ENCODE assay signal across 23 mouse cellular contexts in the genomic region with DNA sequence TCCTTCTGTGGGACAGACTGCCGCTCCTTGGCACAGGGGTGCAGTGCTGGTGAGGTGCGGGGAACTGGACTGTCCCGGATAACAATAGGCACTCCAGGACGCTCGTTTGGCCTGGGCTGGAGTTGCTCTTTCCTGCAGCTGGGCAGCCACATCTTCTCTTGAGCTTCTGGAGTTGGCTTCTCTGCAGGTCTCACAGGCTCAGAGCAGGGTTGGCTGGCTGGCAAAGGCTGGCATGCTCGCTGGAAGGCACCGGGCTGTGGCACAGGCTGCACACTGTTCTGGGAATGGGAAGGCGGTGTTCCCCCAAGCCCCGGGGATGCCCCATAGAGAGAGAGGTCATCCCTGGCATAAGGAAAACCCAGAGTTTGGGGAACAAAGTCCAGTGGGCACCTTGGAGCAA. TPM values are rescaled to one million over a fixed set of nuclear protein-coding genes. Genes with fewer than 3 reads are reported as not detected.
"Had no signal": no experiment of that assay in that cellular context is flagged by ENCODE, and none has a peak within 500 bp of the region (broad histone marks: within the 10 kb centered on the region; RNA-seq: fewer than 3 reads in every experiment).

No protein-coding gene starts in this region.

- DNase-seq: kidney, adult 2 months; kidney, postnatal 14 days; layer of hippocampus, adult 9-11 months; lung, adult 18-20 months; retina, postnatal 1 day; right cerebral cortex, postnatal 4 days; spleen, adult 18-20 months; thymus, postnatal 36 days had no signal

- H3K27ac ChIP-seq: intestine, embryonic 15.5 days; kidney, embryonic 15.5 days; limb, embryonic 13.5 days; liver, embryonic 14.5 days; neural tube, embryonic 13.5 days had no signal

- H3K9me3 ChIP-seq: intestine, embryonic 15.5 days; kidney, embryonic 15.5 days; limb, embryonic 13.5 days; neural tube, embryonic 13.5 days had no signal

- ATAC-seq: intestine, embryonic 15.5 days; midbrain, embryonic 16.5 days had no signal

- H3K4me3 ChIP-seq: intestine, embryonic 15.5 days; kidney, embryonic 15.5 days; limb, embryonic 13.5 days; neural tube, embryonic 13.5 days had no signal

- H3K27me3 ChIP-seq: intestine, embryonic 15.5 days; kidney, embryonic 15.5 days; limb, embryonic 13.5 days had no signal

RNA-seq across cellular contexts. Expression of a gene that starts 21.3 kb away (rescaled TPM):
- total RNA-seq: layer of hippocampus, postnatal 36 days; left cerebral cortex, adult 8-10 months; left cerebral cortex, postnatal 25 days; liver, adult 2 months had no signal
- polyA plus RNA-seq: intestine, embryonic 15.5 days; kidney, adult 2 months; kidney, embryonic 15.5 days; large intestine, adult 2 months; limb, embryonic 13.5 days; liver, adult 2 months; liver, embryonic 14.5 days; lung, embryonic 16.5 days; midbrain, embryonic 11.5 days; midbrain, embryonic 16.5 days; neural tube, embryonic 13.5 days; stomach, embryonic 14.5 days; thymus, postnatal 0 days had no signal
